Mouse (Mus musculus) c-Kit-negative CD71-positive TER-119-positive erythroid progenitor cells, embryonic 14.5 days (primary cell): ENCODE results near the gene Mthfr.

ENCODE experiments used
- DNase-seq: peaks from one replicate; pipeline ENCODE4 v3.0.0-alpha.2; 2013; ENCODE audit warnings: low read depth, low spot score

Gene Mthfr

DNA sequence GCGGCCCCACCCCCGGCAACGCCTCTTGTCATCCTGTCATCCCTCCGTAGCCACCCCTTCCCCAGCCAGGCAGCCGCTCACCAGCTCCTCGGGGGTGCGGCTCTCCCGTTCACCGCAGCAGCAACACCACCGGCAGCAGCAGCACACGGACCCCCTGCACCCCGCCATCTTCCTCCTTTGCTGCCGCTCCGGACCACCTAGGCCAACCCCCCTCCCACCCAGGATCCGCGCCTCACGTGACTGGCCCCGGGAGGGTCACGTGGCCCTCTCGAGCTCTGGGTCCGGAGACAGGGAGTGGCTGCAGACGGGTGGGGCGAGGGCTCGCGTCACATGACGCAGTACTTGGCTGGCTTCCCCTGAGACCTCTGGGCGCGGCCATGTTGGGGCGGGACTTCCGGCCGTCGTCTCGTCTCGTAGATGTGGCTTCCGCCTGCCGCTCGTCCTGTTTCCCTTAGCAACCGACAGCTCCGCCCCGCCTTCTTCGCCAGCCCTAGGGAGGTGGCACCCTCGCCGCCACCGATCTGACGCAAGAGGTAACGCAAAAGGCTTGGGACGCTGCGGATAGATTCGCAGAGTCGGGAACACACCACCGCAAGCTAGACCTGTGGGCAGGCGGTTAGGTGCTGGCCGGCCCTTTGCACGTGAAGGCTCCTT lies at the start of gene Mthfr, which contains the start of gene Clcn6:
Gene Mthfr (plus strand): TSS at position 478 of the 654 bp plus-strand sequence.
Gene Clcn6 (minus strand): TSS at position 222 of the 654 bp plus-strand sequence.
- peak; percentile 98 for DNase-seq

GRCm38 (mm10) chr4:147993571-147994095 lies 45.2 kb upstream of the Mthfr start:
- DNase-seq, result no peak

- no peak for DNase-seq
These were observed 43.6 kb upstream of the Mthfr start for GRCm38 (mm10) chr4:147995311-147995710.

- DNase-seq, result no peak
These were observed 38.6 kb upstream of the Mthfr start, which contains the start of gene Nppa for GRCm38 (mm10) chr4:148000202-148000772. TSS of gene Nppa (plus strand) at chr4:148000722.

DNA sequence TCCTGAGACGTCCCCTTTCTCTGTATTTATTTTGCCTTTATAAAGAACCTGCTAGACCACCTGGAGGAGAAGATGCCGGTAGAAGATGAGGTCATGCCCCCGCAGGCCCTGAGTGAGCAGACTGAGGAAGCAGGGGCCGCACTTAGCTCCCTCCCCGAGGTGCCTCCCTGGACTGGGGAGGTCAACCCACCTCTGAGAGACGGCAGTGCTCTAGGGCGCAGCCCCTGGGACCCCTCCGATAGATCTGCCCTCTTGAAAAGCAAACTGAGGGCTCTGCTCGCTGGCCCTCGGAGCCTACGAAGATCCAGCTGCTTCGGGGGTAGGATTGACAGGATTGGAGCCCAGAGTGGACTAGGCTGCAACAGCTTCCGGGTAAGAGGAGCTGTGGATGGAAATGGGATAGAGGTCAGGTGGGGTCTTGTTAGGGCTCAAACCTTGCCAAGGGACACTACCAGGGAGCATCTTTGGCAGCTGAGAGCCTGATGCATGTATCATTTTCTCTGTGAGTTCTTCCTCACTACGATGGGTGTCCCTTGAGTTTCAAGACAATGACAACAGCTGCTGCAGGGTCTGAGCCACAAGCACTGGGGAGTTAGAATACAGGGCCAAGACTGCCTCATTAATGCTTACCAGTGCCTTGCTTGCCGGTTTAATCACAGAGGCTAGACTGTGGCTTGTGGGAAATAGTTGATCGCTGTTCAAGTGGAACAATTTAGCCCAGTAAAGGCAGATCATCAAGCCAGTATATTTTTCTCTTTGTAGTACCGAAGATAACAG lies 37.7 kb upstream of the Mthfr start:
- DNase-seq, result no peak

GRCm38 (mm10) chr4:148001866-148002265 lies 37.0 kb upstream of the Mthfr start:
- DNase-seq, result no peak

- no peak for DNase-seq
These were observed 34.5 kb upstream of the Mthfr start for GRCm38 (mm10) chr4:148004361-148004760.

DNA sequence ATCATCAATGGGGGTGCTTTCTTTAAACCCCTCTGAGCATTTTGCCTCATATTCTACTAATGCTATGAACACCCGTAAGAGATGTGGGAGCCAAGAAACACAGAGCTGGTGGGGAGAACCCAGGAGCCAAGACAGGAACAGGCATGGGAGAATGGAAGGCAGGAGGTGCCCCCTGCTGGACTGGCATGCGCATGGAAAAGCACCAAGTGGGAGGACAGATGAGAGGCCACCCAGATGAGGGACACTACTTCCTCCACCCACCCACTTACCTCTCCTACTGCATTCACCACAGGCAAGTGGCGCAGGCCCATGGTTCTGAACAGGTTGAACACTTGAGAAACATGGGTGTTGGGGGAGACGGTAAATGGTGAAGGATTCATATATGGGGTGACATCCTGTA lies 30.5 kb upstream of the Mthfr start:
- no peak for DNase-seq

- DNase-seq, result no peak
These were observed 29.2 kb upstream of the Mthfr start for GRCm38 (mm10) chr4:148009641-148010040.

GRCm38 (mm10) chr4:148011332-148011731 lies 27.5 kb upstream of the Mthfr start:
- DNase-seq, result no peak

- DNase-seq, result no peak
These were observed 26.7 kb upstream of the Mthfr start for GRCm38 (mm10) chr4:148012216-148012615.

- no peak for DNase-seq
These were observed 23.5 kb upstream of the Mthfr start for GRCm38 (mm10) chr4:148015418-148015817.

GRCm38 (mm10) chr4:148016981-148017380 lies 21.9 kb upstream of the Mthfr start:
- DNase-seq, result no peak

GRCm38 (mm10) chr4:148018410-148018809 lies 20.5 kb upstream of the Mthfr start:
- DNase-seq, result no peak

DNA sequence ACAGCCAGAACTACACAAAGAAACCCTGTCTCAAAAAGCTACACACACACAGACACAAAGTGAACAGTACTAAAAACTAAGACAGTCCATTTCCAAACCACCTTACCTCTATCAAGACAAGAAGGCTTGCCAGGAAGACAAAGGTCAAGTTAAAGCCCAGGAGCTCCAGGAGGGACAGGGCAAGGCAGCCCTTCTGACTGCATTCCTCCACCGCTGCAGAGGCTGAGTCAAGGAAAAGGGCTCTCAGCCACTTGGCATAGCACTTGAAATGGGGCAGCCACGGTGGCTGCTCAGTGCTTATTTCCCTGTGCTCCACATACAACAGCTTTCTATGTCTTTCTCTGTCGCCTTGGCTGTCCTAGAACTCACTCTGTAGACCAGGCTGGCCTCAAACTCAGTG lies 14.9 kb upstream of the Mthfr start:
- no peak for DNase-seq

DNA sequence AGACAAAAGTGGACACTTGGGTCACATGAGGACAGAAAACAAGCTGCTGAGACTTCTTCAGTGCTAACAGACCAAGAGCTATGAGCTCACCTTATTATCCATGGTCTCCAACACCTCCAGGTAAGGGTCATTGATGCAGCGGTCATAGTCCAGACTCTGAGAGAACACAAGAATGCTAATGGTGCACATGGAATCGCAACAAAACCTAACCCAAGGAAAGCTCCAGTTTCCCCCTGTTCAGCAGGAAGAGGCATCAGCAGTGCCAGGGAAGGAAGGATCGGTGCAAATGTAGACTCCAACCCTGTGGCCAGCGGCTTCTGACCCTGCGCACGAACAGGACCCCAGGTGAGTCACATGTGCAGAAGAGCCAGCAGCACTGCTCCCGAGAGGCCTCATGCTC lies 9.6 kb upstream of the Mthfr start:
- DNase-seq, result no peak

- DNase-seq, result no peak
These were observed 8.4 kb upstream of the Mthfr start for GRCm38 (mm10) chr4:148030506-148030905.

GRCm38 (mm10) chr4:148033858-148034410 lies 4.9 kb upstream of the Mthfr start:
- DNase-seq, result no peak

GRCm38 (mm10) chr4:148035440-148035839 lies 3.4 kb upstream of the Mthfr start:
- DNase-seq, result no peak

- no peak for DNase-seq
These were observed 738 bp upstream of the Mthfr start for GRCm38 (mm10) chr4:148038079-148038599.

DNA sequence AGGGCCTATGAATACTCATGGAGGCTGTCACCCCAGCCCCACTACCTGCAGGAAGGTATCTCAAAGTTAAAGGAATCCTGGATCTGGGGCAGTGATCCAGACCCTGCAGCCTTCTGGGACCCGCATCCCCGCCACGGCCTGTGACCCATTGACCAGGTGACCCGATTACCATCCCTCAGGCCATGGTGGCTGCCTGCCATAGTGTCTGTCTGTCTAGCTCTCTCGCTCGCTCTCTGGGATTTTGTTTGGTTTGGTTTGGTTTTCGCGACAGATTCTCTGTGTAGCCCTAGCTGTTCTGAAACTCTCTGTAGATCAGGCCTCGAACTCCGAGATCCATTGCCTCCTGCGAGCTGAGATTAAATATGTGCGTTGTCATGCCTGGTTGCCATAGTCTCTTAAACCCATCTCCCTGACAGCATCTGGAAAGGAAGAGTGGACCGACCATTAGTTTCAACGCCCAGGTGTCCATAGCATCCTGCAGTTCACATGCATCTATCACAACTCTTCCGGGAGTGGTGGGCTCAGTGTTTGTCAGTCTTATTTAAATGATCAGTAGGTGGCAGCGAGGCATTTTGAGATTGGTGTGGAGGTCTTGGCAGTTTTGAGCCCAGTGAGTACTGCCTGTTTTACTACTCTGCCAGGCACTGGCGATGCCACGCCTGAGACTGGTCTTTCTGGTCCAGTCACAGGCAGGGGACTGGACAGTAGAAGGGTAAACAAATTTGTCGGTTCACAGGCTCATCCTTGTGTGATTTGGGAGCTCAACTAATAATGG lies 564 bp downstream of the Mthfr start:
- DNase-seq, result peak; percentile 65
